Mouse (Mus musculus) ovary, adult 18-20 months (tissue): ENCODE measurements at regions not wholly inside any gene's neighbourhood (a gene's known extent, or its start where the extent isn't known, plus 50 kb on each side); places are given as distances from the start of the nearest gene placed in this dataset.

Experiments used
- DNase-seq: peaks from one replicate; pipeline ENCODE4 v3.0.0; 2022; ENCODE audit warnings: low spot score, mixed read lengths

DNA sequence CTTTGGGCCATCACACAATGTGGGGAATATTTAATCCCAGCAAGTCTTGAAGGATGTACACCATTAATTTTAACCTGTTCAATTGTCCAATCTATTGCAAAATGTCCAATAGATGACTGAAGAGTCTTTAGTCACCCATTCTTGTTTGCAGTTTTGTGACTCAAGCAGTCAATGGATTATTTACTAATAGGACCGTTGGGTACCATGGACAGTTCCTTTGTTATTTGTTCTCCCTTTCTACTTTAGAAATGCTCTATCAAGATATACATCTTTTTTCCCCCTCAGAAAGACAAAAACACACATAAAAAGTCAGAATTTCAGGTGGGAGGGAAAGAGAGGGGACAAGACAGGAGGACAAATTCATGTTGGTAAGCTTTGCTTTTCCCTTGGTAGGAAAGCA lies 598.3 kb downstream of the Gm9195 start:
- DNase-seq: no peak

DNA sequence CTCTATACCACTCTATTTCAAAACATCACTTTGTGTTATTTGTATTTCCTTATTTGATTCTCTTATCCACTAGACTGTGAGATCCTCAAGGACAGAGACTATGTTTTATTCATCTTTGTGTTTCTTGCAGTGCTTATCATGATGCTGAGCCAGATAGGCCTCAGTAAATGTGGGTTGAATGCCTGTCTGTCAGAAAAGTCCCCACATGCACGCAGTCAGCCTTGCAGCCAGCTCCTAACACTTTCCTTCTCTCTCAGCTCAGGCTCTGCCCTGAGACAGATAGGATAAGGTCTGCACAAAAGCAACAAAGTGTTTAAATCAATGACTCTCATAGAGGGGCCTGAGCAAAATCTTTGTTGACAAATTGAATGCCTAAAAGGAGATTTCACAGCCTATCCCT lies 600.0 kb downstream of the Gm9195 start:
- DNase-seq: no peak

DNA sequence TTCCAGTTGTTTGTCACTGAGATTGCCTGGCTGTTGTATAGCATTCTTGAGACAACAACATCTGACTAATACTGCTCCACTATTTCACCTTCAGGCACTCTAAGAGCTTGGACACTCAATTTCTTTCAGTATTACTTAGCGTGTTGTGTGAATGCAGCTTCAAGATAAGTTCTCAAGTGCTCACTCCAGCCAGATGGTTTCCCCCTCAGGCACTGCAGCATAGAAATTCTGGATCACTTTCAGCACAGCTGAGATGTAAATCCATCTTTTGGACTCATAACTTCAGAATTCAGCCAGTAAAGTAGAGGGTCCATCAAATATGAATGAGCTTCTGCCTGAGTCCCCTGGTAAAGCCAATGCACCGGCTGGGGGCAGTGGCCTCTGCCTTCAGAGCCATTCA lies 608.8 kb downstream of the Gm9195 start:
- DNase-seq: no peak

DNA sequence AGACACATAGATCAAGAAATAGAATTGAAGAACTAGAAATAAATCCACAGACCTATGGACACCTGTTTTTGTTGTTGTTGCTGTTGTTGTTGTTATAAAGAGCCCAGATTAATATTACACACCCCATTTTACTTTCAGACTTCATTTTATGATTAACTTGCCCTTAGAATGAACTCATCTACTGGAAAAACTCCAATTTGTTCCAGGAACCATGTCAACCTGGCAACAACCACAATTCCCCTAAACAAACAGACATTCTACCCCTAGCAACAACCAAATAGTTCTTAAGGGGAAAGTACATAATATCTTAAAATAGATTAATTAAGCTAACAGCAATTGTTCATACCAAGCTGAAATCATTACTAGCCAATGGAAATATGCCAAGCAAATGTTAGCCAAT lies 646.1 kb downstream of the Gm9195 start:
- no peak for DNase-seq

DNA sequence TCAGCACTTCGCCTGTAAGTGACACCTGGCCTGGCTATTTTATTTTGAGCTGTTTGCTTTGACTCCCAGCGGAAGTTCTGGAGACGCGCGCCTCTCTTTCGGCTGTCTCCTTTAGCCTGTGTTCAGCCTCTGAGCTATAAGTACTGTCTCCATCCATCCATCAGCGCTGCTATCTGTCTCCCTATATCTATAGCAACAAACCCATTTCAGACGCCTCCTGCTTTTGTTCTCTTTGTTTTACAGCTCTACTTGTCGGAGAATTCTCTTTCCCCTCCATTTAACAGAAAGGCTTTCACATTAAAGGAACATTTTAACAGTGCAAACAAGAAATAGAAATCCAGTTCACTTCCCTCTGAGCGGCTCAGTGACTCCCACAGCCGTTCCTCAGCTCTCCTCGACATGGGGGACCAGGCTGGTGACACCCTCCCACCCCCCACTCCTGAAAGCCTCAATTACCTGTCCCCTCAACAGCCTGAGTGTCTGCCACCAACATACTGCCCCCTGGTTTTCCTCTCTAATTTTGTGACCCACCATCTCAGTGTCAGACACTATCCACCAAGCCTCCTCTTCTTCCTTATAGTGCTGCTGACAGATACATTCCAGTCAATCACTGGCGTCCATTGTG lies 682.7 kb downstream of the Gm9195 start:
- DNase-seq: no peak

DNA sequence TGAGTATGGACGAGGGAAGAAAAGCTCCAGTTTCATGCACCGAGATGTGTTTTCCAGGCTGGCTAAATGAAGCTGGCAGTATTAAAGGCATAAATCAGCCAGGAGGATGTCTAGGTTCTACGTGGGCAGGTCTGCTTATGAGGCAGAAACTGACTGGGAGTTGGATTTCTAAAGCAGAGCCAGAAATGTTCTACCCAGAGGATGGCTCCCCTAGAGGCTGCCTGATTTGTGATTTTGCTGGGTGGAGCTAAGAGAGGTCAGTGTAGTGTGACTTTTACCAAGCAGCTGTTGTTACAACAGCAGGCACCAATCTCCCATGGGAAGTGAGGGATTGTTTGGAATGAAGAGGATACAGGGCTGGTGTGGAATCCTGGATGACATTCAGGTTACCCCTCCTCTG lies 686.0 kb downstream of the Gm9195 start:
- DNase-seq: no peak

DNA sequence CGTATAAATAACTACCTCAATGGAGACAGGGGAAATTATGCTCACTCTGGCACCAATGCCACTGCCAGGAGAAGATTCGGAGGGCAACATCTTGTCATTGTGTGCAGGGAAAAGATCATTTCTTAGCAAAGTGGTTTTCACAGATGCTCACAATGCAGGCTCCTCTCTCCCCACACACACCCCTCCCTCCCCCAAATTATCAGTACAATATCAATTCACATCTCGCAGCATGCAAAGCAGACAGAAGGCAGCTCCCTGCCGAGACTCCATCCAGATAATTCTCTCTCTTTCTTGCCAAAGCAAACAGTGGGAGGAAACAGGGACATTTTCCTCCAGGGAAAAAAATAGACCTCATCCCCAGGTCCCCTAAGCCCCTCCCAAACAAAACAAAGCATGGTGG lies 691.8 kb downstream of the Gm9195 start:
- DNase-seq: no peak

DNA sequence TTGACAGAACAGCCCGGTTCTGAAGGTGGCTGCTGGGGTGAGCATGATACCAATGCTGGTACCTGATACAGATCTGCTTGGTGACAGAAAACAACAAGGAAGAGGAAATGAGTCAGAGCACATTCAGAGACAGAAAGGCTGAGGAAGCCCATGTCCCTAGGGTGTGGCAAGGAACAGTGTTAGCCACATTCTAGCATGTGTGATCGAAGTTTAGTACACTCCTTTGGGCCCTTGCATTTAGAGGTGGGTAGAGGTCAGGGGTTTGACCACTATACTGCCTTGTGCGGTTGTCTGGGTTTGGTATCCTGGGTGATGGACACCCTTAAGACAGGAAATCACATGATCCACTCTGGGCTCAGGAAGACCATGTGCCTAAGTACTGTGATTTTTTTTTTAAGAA lies 695.9 kb downstream of the Gm9195 start:
- DNase-seq: no peak

DNA sequence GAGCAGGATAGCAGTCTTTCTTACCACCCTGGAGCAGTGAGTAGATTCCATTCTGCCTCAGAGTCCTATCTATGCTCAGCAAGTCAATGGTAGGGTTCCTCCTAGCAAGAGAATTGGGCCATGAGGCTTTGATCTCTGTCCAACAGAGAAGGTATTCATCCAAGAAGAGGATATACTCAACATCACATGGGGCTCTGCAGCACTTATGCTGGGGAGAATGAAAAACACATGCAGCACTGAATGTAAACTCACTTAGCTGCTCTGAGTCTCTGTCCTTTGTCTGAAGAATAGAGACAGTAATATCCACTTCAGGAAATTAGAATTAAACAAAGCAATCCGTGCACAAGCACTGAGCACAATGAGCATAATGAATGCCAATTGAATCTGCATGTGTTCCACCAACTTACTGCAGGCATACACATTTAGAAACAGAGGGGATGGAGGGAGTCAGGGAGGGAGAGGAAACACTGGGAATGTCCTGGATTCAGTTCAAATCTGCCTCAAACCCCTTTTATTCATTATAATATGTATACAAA lies 714.6 kb downstream of the Gm9195 start:
- no peak for DNase-seq

DNA sequence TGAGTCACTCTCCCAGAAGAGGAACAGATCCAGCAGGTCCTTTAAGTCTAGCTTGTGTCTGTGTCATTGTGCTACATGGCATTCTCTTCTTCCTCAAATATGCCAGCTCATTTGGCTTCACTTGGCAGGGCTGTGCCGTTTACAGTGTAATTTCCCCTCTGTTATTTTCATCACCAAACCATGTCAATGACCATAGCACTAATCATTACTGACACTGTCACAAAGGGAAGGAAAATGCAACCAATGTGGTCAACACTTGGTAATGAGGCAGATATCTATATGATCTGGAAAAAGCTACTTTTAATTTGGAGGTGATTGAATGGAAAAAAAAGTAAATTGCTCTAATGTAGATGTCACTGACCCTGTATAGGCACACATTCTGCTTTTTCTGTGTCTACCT lies 724.8 kb downstream of the Gm9195 start:
- no peak for DNase-seq

DNA sequence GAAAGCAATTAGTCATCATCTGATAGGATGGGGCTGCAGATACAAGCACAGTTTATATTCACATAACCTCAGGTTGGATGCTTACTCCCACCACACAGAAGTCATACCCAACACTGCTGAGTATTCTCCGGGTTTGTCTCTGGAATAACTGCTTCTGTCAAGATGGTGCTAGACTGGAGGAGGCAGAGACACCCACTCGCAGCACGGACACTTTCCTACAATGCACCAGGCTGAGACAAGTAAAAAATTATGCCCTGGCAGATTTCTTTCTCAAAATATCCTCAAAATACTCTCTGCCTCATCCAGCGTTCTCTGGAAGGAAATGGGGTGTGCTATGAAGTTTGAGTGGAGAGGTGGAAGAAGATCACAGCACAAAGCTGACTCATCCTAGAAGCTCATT lies 763.1 kb downstream of the Gm9195 start:
- DNase-seq: no peak

DNA sequence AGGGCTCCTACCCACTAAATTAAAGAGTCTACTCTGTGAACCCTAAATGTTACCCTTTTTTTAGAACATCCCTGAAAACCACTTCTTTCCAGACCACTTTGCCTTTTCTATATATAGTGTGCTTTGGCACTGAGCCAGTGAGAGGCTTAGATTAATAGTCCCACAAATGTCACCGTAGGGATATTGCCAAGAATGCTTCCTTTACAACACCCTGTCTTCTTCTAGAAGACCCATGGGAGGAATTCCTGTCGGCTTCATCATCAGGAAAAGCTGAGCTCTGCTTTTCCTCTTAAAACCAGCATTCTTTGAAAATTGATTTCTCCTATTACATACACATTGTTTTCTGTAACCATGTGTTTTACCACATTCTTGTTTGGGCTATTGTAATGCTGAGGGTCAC lies 768.1 kb downstream of the Gm9195 start:
- no peak for DNase-seq

DNA sequence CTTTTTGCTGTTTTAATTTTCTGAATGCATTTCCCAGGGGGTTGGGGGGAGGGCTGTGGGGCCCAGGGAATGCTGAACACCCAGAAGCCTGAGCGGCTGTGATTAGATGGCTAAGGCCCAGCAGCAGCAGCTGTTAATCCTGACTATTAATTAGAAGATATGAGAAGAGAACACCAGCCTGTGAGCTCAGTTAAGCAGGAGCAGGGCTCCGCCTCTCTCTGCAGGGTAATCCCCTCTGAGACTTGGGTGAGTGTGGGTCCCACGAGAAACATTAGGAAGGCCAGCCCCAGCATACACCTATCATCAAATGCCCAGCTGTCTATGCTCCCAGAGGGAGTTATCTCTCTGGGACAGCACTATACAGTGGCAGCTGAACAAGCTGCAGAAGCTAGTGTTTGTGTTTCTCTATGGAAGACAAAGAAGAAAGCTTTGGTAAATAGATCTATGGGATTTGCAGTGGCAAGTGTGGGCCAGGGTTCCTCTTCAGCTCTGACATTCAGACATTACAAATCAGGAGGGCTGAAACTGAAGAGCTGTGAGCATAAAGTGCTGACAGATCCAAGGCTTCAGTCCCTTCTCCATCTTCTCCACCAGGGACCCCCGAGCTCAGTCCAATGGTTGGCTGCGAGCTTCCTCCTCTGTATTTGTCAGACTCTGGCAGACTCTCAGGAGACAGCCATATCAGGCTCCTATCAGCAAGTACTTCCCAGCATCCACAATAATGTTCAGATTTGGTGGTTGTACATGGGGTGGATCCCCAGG lies 781.9 kb downstream of the Gm9195 start:
- no peak for DNase-seq

DNA sequence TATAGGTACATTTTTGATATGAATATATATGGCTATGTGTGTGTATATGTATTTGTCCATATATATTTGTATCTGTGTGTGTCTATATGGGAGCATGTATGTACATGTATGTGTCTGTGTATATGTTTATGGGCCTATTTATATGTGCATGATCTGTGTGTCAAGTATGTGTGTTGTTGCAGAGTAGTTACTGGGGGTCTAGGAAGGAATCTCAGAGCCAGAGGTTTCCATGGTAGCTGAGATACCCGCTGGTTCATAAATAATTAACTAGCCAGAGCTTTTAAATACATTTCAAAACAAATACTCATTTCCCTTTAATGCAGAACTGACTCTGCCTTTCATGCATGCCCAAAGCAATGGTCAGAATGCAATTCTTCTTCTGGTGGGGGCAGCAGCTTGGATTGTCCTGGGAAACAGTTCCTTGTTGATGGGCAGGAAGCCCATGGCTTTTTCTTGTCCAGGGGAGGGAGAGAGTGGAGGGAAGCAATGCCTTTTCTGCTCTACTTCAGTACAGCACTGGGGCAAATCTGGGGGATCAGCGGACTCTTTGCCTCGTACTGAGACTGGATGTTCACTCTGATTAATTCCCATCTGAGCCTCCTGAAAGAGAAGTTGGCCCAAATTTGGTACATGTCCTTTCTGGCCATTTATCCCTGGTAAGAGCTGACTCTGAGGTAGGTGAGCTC lies 798.7 kb downstream of the Gm9195 start:
- DNase-seq: no peak

DNA sequence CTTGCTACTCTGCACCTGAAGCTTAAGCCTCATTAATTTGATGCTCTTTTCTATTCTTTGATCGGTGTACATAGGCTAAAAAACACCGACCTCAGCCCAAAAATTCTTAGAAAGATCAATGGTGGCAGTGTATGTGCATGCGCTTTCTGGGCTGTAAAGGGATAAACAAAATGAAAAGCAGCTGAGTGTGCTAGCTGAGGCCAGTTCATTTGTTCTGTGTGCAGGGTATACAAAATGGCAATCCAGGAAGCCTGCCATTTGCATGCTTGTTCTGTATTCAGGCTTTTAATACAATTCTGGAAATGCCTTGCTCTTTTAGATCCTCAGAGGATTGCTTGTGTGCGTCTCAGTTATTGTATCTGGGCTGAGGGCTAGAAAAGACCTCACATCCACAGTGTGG lies 817.1 kb downstream of the Gm9195 start:
- no peak for DNase-seq

DNA sequence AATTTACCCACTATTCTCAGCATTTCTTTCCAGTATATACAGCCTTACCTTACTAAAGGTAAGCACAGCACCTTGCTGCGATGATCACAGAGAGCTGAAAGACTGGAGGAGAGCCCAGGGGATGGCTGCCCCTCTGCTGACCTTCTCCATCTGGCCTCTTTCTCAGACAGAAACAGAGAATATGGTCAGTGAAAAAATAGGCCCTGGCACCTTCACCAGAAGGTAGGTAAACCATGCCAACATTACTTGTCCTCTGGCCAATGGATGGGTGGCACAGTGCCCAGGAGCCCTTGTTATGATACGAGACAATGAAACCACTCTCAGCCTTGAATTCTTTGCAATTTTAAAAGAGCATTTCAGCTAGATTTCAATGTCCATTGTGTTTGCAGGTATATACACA lies 817.8 kb downstream of the Gm9195 start:
- DNase-seq: no peak

DNA sequence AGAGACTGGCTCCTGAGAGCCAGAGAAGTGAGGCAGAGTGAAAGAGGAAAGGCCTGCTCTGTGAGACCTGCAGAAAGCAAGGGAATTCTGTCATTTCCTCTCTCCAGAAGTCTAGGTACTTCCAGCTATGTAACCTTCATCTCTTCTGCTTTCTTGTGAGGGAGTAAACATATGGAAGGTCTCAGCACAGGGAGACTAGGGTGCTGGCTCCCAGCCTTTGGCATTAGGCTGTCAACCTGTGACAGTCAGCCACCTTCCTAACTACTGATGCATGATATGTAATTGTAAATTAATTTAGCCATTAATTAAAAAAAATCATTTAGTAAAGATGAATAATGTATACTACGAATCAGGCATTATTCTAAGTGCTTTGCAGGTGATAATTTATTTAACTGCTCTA lies 819.2 kb downstream of the Gm9195 start:
- no peak for DNase-seq

DNA sequence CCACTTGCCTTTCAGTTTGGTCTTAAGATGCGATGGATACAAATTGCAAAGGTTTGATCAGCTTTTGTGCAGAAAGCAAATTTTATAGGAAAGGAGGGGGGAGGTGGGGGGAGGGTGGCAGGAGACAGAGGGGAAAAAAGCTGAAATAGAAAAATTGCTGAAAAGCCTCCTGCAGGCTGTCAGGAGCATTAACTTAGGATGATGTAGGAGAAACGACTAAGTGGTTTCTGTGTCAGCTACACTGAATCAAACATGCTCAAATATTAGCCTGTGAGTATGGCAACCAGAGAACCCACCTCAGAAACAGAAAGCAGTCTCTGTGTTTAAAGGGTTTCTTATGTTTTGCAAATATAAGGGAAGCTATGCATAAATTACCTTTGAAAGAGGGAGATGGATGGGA lies 819.6 kb downstream of the Gm9195 start:
- DNase-seq: no peak

DNA sequence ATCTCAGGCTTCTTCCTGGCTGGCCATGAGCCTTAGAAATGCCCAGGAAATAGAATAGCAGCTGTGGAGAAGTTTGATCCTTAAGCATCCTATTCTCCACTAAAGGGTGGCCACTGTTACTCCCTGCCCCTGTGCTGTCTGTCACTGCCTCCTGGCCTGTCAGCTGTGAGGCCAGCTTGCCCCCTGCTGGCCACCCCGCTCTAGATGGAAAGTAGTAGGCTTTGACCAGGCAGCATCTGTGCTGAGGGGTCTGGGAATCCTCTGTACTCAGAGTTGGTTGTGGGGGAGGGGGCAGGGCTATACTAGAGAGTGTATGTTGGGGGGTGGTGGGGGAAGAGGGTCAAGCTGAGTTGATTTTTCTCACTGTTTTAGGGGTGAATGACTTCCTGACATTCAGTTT lies 821.2 kb downstream of the Gm9195 start:
- peak; percentile 3 for DNase-seq

DNA sequence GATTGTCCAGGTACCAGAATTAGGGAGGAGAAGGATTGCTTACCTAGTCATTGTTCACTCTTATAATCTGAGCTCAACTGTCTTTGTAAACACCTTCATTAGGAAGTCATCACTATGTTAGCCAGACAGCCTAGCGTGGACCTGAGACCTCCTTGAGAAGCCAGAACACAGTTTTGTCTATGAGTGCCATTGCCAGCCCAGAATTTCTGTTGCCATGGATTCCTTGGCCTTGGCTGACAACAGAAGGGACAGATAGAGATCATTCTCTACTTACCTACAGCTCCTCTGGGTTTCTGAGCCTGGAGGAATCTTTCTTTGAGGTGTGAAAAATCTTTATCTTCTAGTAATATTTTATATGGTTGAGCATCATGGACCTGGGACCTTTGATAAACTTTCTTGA lies 825.0 kb downstream of the Gm9195 start:
- DNase-seq: no peak

DNA sequence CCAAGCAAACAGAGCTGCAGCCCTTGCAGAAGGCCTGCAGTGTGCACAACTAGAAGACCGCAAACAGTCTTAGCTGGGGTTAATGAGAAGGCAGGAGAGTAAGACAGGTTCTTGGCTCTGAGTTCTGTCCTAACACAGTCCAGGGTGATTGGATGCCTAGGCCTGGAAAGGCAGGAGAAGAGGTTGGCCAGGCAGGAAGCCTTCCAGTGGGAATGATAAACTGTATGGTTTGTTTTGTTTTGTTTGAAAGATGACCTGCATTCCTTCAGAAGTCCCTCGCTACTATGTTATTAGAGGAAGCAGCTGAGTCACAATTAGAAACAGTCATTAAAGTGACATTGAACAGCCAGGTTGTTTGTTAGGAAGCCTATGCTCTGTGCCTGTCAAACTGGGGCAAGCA lies 831.5 kb downstream of the Gm9195 start:
- no peak for DNase-seq

DNA sequence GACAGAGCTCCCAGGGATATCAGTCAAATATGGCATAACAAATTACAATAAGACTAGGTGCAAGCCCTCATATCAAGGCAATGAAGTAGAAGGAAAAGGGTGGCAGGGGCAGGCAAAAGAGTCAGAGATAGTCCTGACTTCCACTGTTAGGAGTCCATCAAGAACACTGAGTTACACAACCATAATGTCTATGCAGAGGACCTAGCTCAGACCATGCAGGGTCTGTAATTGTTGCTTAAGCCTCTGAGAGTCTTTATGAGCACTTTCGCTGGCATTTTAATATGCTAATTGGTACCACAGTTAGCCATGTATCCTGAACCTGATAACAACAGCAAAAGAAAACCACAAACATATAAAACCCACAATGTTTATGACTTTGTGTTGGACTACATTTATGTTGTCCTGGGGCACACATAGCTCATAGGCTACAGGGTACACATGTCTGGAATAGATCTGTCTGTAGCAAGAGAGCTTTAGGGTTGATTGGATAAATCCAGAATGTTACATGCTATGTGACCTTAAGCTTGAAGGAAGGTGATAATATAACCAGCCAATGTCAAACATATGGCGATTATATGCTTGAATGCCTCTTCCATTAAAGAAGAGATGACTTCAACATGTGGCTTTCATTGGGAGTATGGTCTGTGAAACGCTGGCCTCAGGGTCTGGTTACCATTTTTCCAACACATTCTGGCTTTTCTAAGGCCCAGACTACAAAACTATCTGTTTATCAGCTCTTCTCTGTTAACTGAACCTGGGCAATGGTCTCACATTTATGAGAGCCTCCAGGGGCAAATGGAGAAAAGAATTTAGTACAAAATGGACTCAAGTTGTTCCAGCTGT lies 836.6 kb downstream of the Gm9195 start:
- DNase-seq: no peak
